Mouse (Mus musculus) embryonic facial prominence, embryonic 14.5 days (tissue): ENCODE measurements around the gene Atxn3. TPM values are rescaled to one million over a fixed set of nuclear protein-coding genes. Genes with fewer than 3 reads are reported as not detected.
"Not testable (repeated sequence)": the region's sequence is repeated elsewhere in the genome, so short reads cannot be mapped to it uniquely, and the experiment has no call there.

Experiments used
- ATAC-seq: fragments of 200-750 bp; cut with Nextera tagmentation; 2 replicates; pipeline ENCODE4 v1.8.0; 2017; ENCODE audit warnings: low read depth, moderate number of reproducible peaks, moderate TSS enrichment
- DNase-seq: peaks from one replicate; pipeline ENCODE4 v3.0.0-alpha.2; 2015; ENCODE audit warnings: low spot score
- H3K27ac ChIP-seq: fragments of 300-500 bp; sonication (generic); replicated peaks from 2 replicates; pipeline ENCODE4 v1.5.1; 2014; ENCODE audit warnings: low read depth, mild to moderate bottlenecking, low read length, moderate library complexity
- H3K27me3 ChIP-seq: fragments of 300-500 bp; sonication (generic); replicated peaks from 2 replicates; pipeline ENCODE4 v1.6.1; 2014; ENCODE audit warnings: low read length; ENCODE audit not compliant: control insufficient read depth, insufficient read depth
- H3K36me3 ChIP-seq: fragments of 300-500 bp; sonication (generic); 2 replicates; pipeline ENCODE4 v1.6.1; 2014; ENCODE audit warnings: low read length, mixed read lengths; ENCODE audit not compliant: control insufficient read depth, insufficient read depth
- H3K4me1 ChIP-seq: fragments of 300-500 bp; sonication (generic); 2 replicates; pipeline ENCODE4 v1.6.1; 2014; ENCODE audit warnings: antibody characterized with exemption, low read length; ENCODE audit not compliant: control insufficient read depth, insufficient read depth
- H3K4me2 ChIP-seq: fragments of 300-500 bp; sonication (generic); 2 replicates; pipeline ENCODE4 v1.6.1; 2014; ENCODE audit warnings: low read depth, mild to moderate bottlenecking, low read length, moderate library complexity, mixed read lengths
- H3K4me3 ChIP-seq: fragments of 300-500 bp; sonication (generic); 2 replicates; pipeline ENCODE4 v1.5.1; 2014; ENCODE audit warnings: low read depth, mild to moderate bottlenecking, low read length
- H3K9ac ChIP-seq: fragments of 300-500 bp; sonication (generic); 2 replicates; pipeline ENCODE4 v1.6.1; 2014; ENCODE audit warnings: low read depth, mild to moderate bottlenecking, low read length, moderate library complexity, mixed read lengths
- H3K9me3 ChIP-seq: fragments of 300-500 bp; sonication (generic); 2 replicates; pipeline ENCODE4 v1.6.1; 2016; ENCODE audit warnings: low read length; ENCODE audit not compliant: control insufficient read depth
- WGBS: fragments of 180-500 bp; shearing (Covaris S2); extraction: QIAGEN DNeasy Blood & Tissue Kit; methylation state at CpG from one replicate; pipeline ENCODE4 v1.1.7; 2014; 5-methylcytosine and 5-hydroxymethylcytosine counted together
- polyA plus RNA-seq: library from polyadenylated mRNA; unstranded; fragments of >200 nt; fragmentation: Nextera tagmentation; extraction: Ambion mirVana; gene quantifications from 2 replicates; pipeline ENCODE4 v1.2.1, GENCODE M21; 2014

Gene Atxn3
- polyA plus RNA-seq, 1 experiment from 2014 or later = 11.3 TPM

GRCm38 (mm10) chr12:101974571-101974970, 16.5 kb upstream of the Atxn3 start:
- 25% methylated on average over 1 of the region's 1 CpGs for WGBS
- Histone ChIP-seq H3K9me3 (no peaks in the 10 kb centered on the region), H3K4me1 (peaks cover 8% of the 10 kb centered on the region), H3K9ac (peak overlapping the region; percentile 95), H3K36me3 (peaks cover 10% of the 10 kb centered on the region; the same call in 1 of the 2 replicates), H3K4me2 (peak overlapping the region; percentile 74), H3K4me3 (peak overlapping the region; percentile 88), H3K27ac (peak overlapping the region; percentile 93; the same call in 1 of the 2 replicates), H3K27me3 (no peaks in the 10 kb centered on the region)
- no peak for ATAC-seq
- DNase-seq = no peak

DNA sequence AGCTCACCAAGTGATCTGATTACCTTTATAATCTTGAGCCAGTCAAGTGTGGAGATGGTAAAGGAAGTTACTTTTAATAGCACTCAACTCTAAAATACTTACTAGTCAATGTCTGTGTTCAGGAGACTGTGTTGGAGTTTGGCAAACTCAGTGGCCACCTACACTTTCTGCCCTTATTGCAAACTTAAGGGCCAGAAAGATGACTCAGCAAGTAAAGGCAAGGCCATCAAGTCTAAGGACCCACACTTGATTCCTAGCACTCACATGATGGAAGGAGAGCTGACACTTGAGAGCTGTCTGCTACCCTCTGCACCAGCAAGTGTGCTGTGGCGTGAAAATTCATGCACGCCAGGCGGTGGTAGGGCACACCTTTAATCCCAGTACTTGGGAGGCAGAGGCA, 14.2 kb upstream of the Atxn3 start:
- H3K4me1 ChIP-seq = peaks cover 4% of the 10 kb centered on the region
- no peak for ATAC-seq
- no peak overlapping the region for H3K9ac ChIP-seq
- no peaks in the 10 kb centered on the region for H3K27me3 ChIP-seq
- H3K4me3 ChIP-seq = no peak overlapping the region
- H3K36me3 ChIP-seq = peaks cover 26% of the 10 kb centered on the region
- no peak for DNase-seq
- H3K9me3 ChIP-seq = no peaks in the 10 kb centered on the region
- no peak overlapping the region for H3K27ac ChIP-seq
- no peak overlapping the region for H3K4me2 ChIP-seq
- 97% methylated on average over 3 of the region's 3 CpGs for WGBS

DNA sequence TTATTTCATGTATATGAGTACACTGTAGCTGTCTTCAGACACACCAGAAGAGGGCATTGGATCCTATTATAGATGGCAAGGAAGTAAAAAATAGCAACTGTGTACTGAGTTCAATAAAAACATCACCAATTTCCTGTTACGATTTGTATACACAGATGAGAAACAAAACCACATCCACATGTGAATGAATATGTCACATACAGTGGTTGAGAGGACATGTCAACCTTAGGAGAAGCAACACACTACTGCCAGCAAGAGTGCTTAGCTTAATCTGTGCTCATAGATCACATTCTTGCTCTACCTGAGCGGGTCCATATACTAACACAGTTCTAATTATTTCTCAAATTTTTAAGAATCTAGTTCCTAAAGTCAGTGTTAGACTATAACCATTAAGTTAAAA, 13.3 kb upstream of the Atxn3 start:
- H3K27ac ChIP-seq = no peak overlapping the region
- no peaks in the 10 kb centered on the region for H3K9me3 ChIP-seq
- DNase-seq (no peak), ATAC-seq (no peak)
- no peak overlapping the region for H3K9ac ChIP-seq
- H3K4me3 ChIP-seq = no peak overlapping the region
- no peaks in the 10 kb centered on the region; the same call in 1 of the 2 replicates for H3K4me1 ChIP-seq
- H3K4me2 ChIP-seq = no peak overlapping the region
- WGBS = 85% methylated on average over 2 of the region's 2 CpGs
- H3K27me3 ChIP-seq = no peaks in the 10 kb centered on the region
- peaks cover 34% of the 10 kb centered on the region for H3K36me3 ChIP-seq

GRCm38 (mm10) chr12:101958960-101959780, 1.1 kb upstream of the Atxn3 start:
- H3K27me3 ChIP-seq, DNase-seq, ATAC-seq, H3K4me3 ChIP-seq, H3K27ac ChIP-seq, H3K9me3 ChIP-seq, H3K36me3 ChIP-seq, H3K4me1 ChIP-seq: not testable (repeated sequence)
- Histone ChIP-seq H3K4me2 (peak overlapping the region; percentile 56), H3K9ac (0 out of 2 replicates have a peak overlapping the region, but pooled peaks have one; percentile 32)
- WGBS = 92% methylated on average over 5 of the region's 5 CpGs

- Histone ChIP-seq H3K27ac (no peak overlapping the region), H3K4me2 (peak overlapping the region; percentile 56), H3K36me3 (no peaks in the 10 kb centered on the region), H3K4me1 (peaks cover 9% of the 10 kb centered on the region), H3K9me3 (no peaks in the 10 kb centered on the region), H3K9ac (peak overlapping the region; percentile 32; the same call in 1 of the 2 replicates), H3K4me3 (peak overlapping the region; percentile 80), H3K27me3 (no peaks in the 10 kb centered on the region)
- no peak for DNase-seq
- WGBS = 56% methylated on average over 9 of the region's 9 CpGs
- no peak for ATAC-seq
Observed at GRCm38 (mm10) chr12:101958556-101958955, 510 bp upstream of the Atxn3 start.

DNA sequence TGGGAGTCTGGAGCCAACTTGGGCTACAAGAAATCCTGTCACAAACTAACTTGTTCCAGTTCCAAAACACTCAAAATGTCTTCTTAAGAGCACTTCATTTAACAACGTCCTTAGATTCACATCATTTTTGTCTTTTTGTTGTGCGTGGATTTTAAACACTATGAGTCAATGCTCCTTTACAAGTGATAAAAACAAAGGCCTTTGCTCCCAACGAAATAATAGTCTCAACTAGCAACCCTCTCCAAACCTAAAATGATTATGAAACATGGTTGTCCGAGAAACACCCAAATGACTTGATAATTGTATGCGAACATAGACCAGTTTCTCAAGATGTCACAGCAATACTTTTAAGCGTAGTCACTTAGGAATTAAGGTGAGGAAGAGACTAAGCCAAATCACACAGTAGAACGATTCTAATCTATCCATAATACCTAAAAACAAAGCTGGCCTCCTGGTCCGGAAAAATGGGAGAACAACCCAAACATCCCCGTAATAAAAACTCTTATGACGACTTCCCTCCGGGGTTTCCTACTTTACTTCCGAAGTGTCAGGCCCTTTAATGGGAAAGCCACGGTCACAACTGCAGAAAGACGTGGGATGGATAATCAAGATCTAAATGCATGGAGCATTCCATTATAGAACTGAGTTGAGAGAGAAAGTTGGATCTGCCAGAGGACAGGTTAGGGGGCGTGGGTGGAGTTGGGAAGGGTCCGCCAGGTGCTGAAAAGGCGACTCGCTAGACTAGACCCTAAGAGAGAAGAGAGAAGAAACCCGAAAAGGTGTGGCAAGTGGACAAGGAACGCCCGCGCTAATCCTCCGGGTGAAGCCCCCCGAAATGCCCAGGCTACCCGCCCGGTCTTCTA, 736 bp downstream of the Atxn3 start:
- ATAC-seq (peak; percentile 48), DNase-seq (no peak)
- Histone ChIP-seq H3K4me3 (peak overlapping the region; percentile 80), H3K4me2 (peak overlapping the region; percentile 56), H3K9ac (peak overlapping the region; percentile 80), H3K36me3 (no peaks in the 10 kb centered on the region), H3K27ac (peak overlapping the region; percentile 80; the same call in 1 of the 2 replicates), H3K4me1 (peaks cover 9% of the 10 kb centered on the region), H3K9me3 (no peaks in the 10 kb centered on the region), H3K27me3 (no peaks in the 10 kb centered on the region)
- WGBS = 12% methylated on average over 26 of the region's 26 CpGs

GRCm38 (mm10) chr12:101955821-101956220, 2.2 kb downstream of the Atxn3 start:
- not testable (repeated sequence) for H3K27ac ChIP-seq

DNA sequence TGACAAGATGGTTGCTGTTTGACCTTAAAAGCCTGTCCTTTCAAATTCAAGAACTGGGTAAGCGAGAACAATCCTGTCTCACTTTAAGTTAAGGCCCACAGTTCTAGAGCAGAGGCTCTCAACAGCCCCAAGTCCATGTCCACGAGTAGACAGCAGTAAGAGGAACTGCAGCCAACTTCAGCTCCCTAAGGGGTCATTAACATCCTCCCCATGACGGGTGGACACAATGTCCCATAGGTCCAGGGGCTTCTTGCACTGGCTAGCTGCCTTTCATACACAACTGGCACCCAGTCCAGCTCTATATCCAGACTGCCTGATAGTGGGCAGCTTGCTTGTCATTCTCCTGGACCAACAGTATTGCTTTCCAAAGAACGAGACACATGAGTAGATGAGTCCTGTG, 9.2 kb downstream of the Atxn3 start:
- Histone ChIP-seq H3K4me3 (no peak overlapping the region), H3K36me3 (peaks cover 25% of the 10 kb centered on the region), H3K4me1 (no peaks in the 10 kb centered on the region), H3K4me2 (no peak overlapping the region), H3K9ac (no peak overlapping the region), H3K9me3 (no peaks in the 10 kb centered on the region), H3K27ac (no peak overlapping the region), H3K27me3 (no peaks in the 10 kb centered on the region)
- 77% methylated on average over 4 of the region's 4 CpGs for WGBS
- ATAC-seq (no peak), DNase-seq (no peak)

More at GRCm38 (mm10) chr12:101955821-101956220, 2.2 kb downstream of the Atxn3 start:
- over 99% methylated on average over 8 of the region's 8 CpGs for WGBS
- not testable (repeated sequence) for H3K4me2 ChIP-seq, H3K9me3 ChIP-seq, H3K4me1 ChIP-seq, ATAC-seq, H3K9ac ChIP-seq, H3K4me3 ChIP-seq, DNase-seq, H3K27me3 ChIP-seq, H3K36me3 ChIP-seq
